15 mouse cellular contexts compared by ENCODE assay signal in the genomic region with DNA sequence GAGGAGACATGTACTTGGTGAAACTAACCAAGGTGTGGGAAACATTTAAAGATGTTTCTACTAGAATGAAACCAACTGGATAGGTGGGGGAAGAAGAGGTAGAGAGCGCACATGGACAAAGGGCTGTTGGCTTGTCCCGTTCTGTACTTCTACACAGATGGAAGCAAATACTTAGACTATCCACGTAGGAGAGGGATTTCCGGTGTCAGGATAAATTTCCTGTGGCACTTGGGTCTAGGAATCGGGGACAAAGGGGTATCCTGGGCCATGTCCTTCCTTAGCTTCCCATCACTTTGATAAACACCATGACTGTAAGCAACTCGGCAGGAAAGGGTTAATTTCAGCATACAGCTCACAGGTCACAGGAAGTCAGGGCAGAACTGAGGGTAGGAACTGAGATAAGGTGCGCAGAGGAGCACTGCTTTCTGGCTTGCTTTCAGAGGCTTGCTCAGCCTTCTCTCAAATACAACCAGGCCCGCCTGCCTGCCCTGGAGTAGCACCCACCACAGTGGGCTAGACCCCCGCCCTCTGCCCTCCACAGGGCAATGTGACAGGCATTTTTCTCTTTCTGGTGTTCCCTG. TPM values are rescaled to one million over a fixed set of nuclear protein-coding genes. Genes with fewer than 3 reads are reported as not detected.
DNase-seq lines count a peak whose midpoint lies in the region; ATAC-seq lines count a peak whose summit lies in the region.
"Had no signal": no experiment of that assay in that cellular context is flagged by ENCODE, and none has a peak within 500 bp of the region (broad histone marks: within the 10 kb centered on the region; RNA-seq: fewer than 3 reads in every experiment).

No protein-coding gene starts in this region.

- H3K4me2 ChIP-seq in intestine, embryonic 16.5 days (ENCODE audit: low read depth, low read length), result no peak overlapping the region
- H3K4me2 ChIP-seq in intestine, embryonic 15.5 days (replicated peaks), result no peak overlapping the region
- H3K4me2 ChIP-seq: hindbrain, embryonic 15.5 days; kidney, embryonic 15.5 days had no signal

- no peak overlapping the region for H3K27ac ChIP-seq in intestine, embryonic 16.5 days (ENCODE audit: low read length)
- no peak overlapping the region for H3K27ac ChIP-seq in intestine, embryonic 15.5 days
- H3K27ac ChIP-seq: hindbrain, embryonic 15.5 days; kidney, embryonic 15.5 days had no signal

- no peaks in the 10 kb centered on the region for H3K9me3 ChIP-seq in intestine, embryonic 16.5 days (ENCODE audit: control insufficient read depth, low read length)
- no peaks in the 10 kb centered on the region for H3K9me3 ChIP-seq in intestine, embryonic 15.5 days
- H3K9me3 ChIP-seq: hindbrain, embryonic 15.5 days; kidney, embryonic 15.5 days had no signal

- 0 out of 2 replicates have a peak, but pooled peaks cover 1% of the 10 kb centered on the region for H3K36me3 ChIP-seq in intestine, embryonic 16.5 days (ENCODE audit: control insufficient read depth, insufficient read depth, low read length)
- H3K36me3 ChIP-seq in intestine, embryonic 15.5 days, result peaks cover 7% of the 10 kb centered on the region; the same call in 1 of the 2 replicates

- peak; percentile 30 for DNase-seq in embryo, embryonic 10 days (ENCODE audit: low spot score)
- DNase-seq in embryo, embryonic 11 days, result no peak
- peak; percentile 8 for DNase-seq in thymus, postnatal 0 days (ENCODE audit: low spot score)
- DNase-seq in thymus, postnatal 36 days, result no peak
- no peak for DNase-seq in right cerebral cortex, postnatal 4 days
- DNase-seq in adipocyte (ENCODE audit: low spot score), result no peak
- DNase-seq: adrenal gland, adult 8-10 months; forebrain, postnatal 0 days; gastrocnemius, postnatal 25 days; right cerebral cortex, postnatal 25 days had no signal

- no peaks in the 10 kb centered on the region for H3K27me3 ChIP-seq in intestine, embryonic 16.5 days (replicated peaks; ENCODE audit: control insufficient read depth, insufficient read depth, low read length)
- H3K27me3 ChIP-seq in intestine, embryonic 15.5 days (replicated peaks), result no peaks in the 10 kb centered on the region
- H3K27me3 ChIP-seq: hindbrain, embryonic 15.5 days; kidney, embryonic 15.5 days had no signal

- no peak for ATAC-seq in intestine, embryonic 16.5 days
- no peak for ATAC-seq in intestine, embryonic 15.5 days
- ATAC-seq: forebrain, postnatal 0 days had no signal

- no peak overlapping the region for H3K4me3 ChIP-seq in intestine, embryonic 16.5 days (ENCODE audit: low read length)
- no peak overlapping the region for H3K4me3 ChIP-seq in intestine, embryonic 15.5 days (replicated peaks)
- H3K4me3 ChIP-seq: erythroblast, embryonic 14.5 days; hindbrain, embryonic 15.5 days; kidney, embryonic 15.5 days had no signal

- H3K4me1 ChIP-seq in intestine, embryonic 16.5 days (ENCODE audit: control insufficient read depth, insufficient read depth, low read length), result no peaks in the 10 kb centered on the region
- 0 out of 2 replicates have a peak, but pooled peaks cover 4% of the 10 kb centered on the region for H3K4me1 ChIP-seq in intestine, embryonic 15.5 days (replicated peaks)
- H3K4me1 ChIP-seq: hindbrain, embryonic 15.5 days had no signal

- 59% methylated on average over 9 of the region's 9 CpGs for WGBS in intestine, embryonic 16.5 days
- 59% methylated on average over 9 of the region's 9 CpGs for WGBS in intestine, embryonic 15.5 days

- H3K9ac ChIP-seq in intestine, embryonic 16.5 days (ENCODE audit: low read depth, low read length), result 0 out of 2 replicates have a peak overlapping the region, but pooled peaks have one; percentile 6
- no peak overlapping the region for H3K9ac ChIP-seq in intestine, embryonic 15.5 days
- H3K9ac ChIP-seq: forebrain, postnatal 0 days; hindbrain, embryonic 15.5 days; kidney, embryonic 15.5 days had no signal

RNA-seq across cellular contexts. Expression of a gene that starts 1.4 kb away (rescaled TPM):
- polyA plus RNA-seq in intestine, embryonic 16.5 days (2015; fragmentation: Nextera tagmentation; extraction: Ambion mirVana), result not detected in 2 replicates
- 0.09 and 0.15 TPM in 2 replicates for polyA plus RNA-seq in intestine, embryonic 15.5 days (2015; fragmentation: Nextera tagmentation; extraction: Ambion mirVana)
- not detected in 2 replicates for polyA plus RNA-seq in thymus, postnatal 0 days (2015; fragmentation: Nextera tagmentation; extraction: Ambion mirVana)
- polyA plus RNA-seq: erythroblast, embryonic 14.5 days; hindbrain, embryonic 15.5 days had no signal

RNA-seq across cellular contexts. Expression of a gene that starts 23.6 kb away (rescaled TPM):
- 10.1 and 10.7 TPM in 2 replicates for polyA plus RNA-seq in intestine, embryonic 16.5 days (2015; fragmentation: Nextera tagmentation; extraction: Ambion mirVana)
- 14.2 and 15.0 TPM in 2 replicates for polyA plus RNA-seq in intestine, embryonic 15.5 days (2015; fragmentation: Nextera tagmentation; extraction: Ambion mirVana)
- 12.3 and 19.1 TPM in 2 replicates for polyA plus RNA-seq in thymus, postnatal 0 days (2015; fragmentation: Nextera tagmentation; extraction: Ambion mirVana)

RNA-seq across cellular contexts. Expression of a gene that starts 24.0 kb away (rescaled TPM):
- 19.3 and 23.0 TPM in 2 replicates for polyA plus RNA-seq in intestine, embryonic 16.5 days (2015; fragmentation: Nextera tagmentation; extraction: Ambion mirVana)
- polyA plus RNA-seq in intestine, embryonic 15.5 days (2015; fragmentation: Nextera tagmentation; extraction: Ambion mirVana), result 14.8 and 16.0 TPM in 2 replicates
- polyA plus RNA-seq in thymus, postnatal 0 days (2015; fragmentation: Nextera tagmentation; extraction: Ambion mirVana), result 6.3 and 6.7 TPM in 2 replicates

Comparison
In these comparisons a context has a peak if more than half of its experiments do, and no peak if none do; other contexts are left out.
1. DNase-seq: peak in embryo, embryonic 10 days (single experiment) and thymus, postnatal 0 days (single experiment); none in embryo, embryonic 11 days (single experiment), thymus, postnatal 36 days (0 of 2), right cerebral cortex, postnatal 4 days (single experiment) and adipocyte (single experiment).